Mouse (Mus musculus): ENCODE measurements at regions not wholly inside any gene's neighbourhood (a gene's known extent, or its start where the extent isn't known, plus 50 kb on each side); places are given as distances from the start of the nearest gene placed in this dataset.
A peak's percentile ranks its signal among the peaks of the same experiment; 100 is the strongest.
"Not testable (repeated sequence)": the region's sequence is repeated elsewhere in the genome, so short reads cannot be mapped to it uniquely, and the experiment has no call there.

- WGBS, result 56% methylated on average over 7 of the region's 7 CpGs
- Histone ChIP-seq H3K27me3 (ENCODE audit: insufficient read depth, low read length) (no peaks in the 10 kb centered on the region), H3K4me2 (no peak overlapping the region), H3K9ac (no peak overlapping the region), H3K4me1 (ENCODE audit: insufficient read depth) (no peaks in the 10 kb centered on the region), H3K36me3 (ENCODE audit: insufficient read depth) (no peaks in the 10 kb centered on the region), H3K4me3 (ENCODE audit: low read depth, low read length) (no peak overlapping the region), H3K27ac (ENCODE audit: low read depth) (no peak overlapping the region), H3K9me3 (ENCODE audit: low read depth, low read length) (no peaks in the 10 kb centered on the region)
- TF ChIP-seq CTCF (IDR thresholded peaks at IDR 0.05; ENCODE audit: low read depth), result no peak
- ATAC-seq (ENCODE audit: insufficient read depth) (no peak), DNase-seq (no peak)
Measured at GRCm38 (mm10) chr1:168660956-168661355, 228.9 kb upstream of the Pbx1 start.

DNA sequence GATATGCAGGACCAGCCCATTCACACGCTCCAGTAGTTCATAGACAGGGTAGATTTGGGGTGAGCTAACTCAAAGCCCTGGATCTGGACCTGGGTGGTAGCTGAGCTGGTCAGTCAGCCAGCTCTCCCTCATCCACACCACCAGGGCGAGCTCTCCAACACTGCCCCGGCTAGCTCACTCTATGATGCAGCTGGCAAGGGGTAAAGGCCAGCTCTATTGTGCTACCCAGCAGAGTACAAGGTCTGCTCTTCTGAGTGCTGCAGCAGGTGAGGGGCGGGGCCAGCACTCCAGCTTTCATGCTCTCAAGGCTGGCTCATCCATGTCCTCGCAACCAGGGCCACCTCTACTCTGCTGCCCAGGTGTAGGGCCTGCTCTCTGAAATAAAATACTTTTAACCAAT, 227.5 kb upstream of the Pbx1 start:
- no peaks in the 10 kb centered on the region for H3K27me3 ChIP-seq (ENCODE audit: insufficient read depth, low read length)
- H3K4me2 ChIP-seq, result no peak overlapping the region
- no peaks in the 10 kb centered on the region for H3K36me3 ChIP-seq (ENCODE audit: insufficient read depth)
- H3K4me3 ChIP-seq (ENCODE audit: low read depth, low read length), result no peak overlapping the region
- no peak overlapping the region for H3K9ac ChIP-seq
- DNase-seq (no peak), ATAC-seq (ENCODE audit: insufficient read depth) (no peak)
- no peaks in the 10 kb centered on the region for H3K4me1 ChIP-seq (ENCODE audit: insufficient read depth)
- no peak for TF ChIP-seq CTCF (IDR thresholded peaks at IDR 0.05; ENCODE audit: low read depth)
- H3K9me3 ChIP-seq (ENCODE audit: low read depth, low read length), result no peaks in the 10 kb centered on the region
- no peak overlapping the region for H3K27ac ChIP-seq (ENCODE audit: low read depth)
- 82% methylated on average over 5 of the region's 5 CpGs for WGBS

- Histone ChIP-seq H3K9me3 (ENCODE audit: low read depth, low read length) (no peaks in the 10 kb centered on the region), H3K9ac (no peak overlapping the region), H3K4me2 (no peak overlapping the region), H3K4me1 (ENCODE audit: insufficient read depth) (no peaks in the 10 kb centered on the region), H3K4me3 (ENCODE audit: low read depth, low read length) (no peak overlapping the region), H3K27me3 (ENCODE audit: insufficient read depth, low read length) (no peaks in the 10 kb centered on the region), H3K27ac (ENCODE audit: low read depth) (no peak overlapping the region), H3K36me3 (ENCODE audit: insufficient read depth) (no peaks in the 10 kb centered on the region)
- ATAC-seq (ENCODE audit: insufficient read depth), result no peak
- TF ChIP-seq CTCF (IDR thresholded peaks at IDR 0.05; ENCODE audit: low read depth), result no peak
- WGBS, result 85% methylated on average over 2 of the region's 2 CpGs
- DNase-seq, result no peak
Measured at GRCm38 (mm10) chr1:168632837-168633236, 200.8 kb upstream of the Pbx1 start.

DNA sequence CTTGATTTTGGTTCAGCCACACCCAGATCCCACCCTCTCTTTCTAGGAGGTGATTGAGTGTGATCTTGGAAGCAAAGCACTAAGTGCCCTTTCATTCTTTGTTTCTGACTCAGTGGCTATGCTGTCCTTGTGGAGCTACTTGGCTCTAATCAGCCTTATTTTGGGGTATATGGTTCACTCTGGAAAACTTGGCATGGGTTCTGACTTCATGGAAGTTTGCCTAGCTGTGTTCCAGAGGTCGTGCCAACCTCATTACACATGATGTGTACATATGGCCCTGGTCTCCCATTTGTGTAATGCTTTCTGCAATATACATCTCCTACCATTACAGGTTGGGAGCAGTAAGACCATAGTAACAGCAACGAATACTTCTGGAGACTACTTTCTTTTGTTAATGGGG, 199.9 kb upstream of the Pbx1 start:
- WGBS, result 78% methylated on average over 2 of the region's 2 CpGs
- H3K27me3 ChIP-seq (ENCODE audit: insufficient read depth, low read length), result no peaks in the 10 kb centered on the region
- DNase-seq, result no peak
- no peaks in the 10 kb centered on the region for H3K4me1 ChIP-seq (ENCODE audit: insufficient read depth)
- H3K9me3 ChIP-seq (ENCODE audit: low read depth, low read length), result no peaks in the 10 kb centered on the region
- no peak for ATAC-seq (ENCODE audit: insufficient read depth)
- H3K27ac ChIP-seq (ENCODE audit: low read depth), result no peak overlapping the region
- no peaks in the 10 kb centered on the region for H3K36me3 ChIP-seq (ENCODE audit: insufficient read depth)
- H3K4me2 ChIP-seq, result no peak overlapping the region
- no peak overlapping the region for H3K4me3 ChIP-seq (ENCODE audit: low read depth, low read length)
- no peak overlapping the region for H3K9ac ChIP-seq
- TF ChIP-seq CTCF (IDR thresholded peaks at IDR 0.05; ENCODE audit: low read depth), result no peak

DNA sequence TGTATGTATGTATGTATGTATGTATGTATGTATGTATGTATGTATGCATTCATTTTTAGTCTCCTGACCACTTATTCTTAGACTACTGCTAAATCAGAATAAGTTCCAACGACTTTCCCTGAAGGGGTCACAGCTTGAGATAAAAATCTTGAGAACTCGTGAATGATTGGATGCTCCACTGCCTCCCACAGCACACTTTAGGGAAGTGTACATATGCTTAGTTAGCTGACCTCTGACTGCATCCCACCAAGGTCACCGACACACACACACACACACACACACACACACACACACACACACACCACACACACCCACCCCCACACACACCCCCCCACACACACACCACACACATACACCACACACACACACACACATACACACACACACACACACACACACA, 169.9 kb upstream of the Pbx1 start:
- not testable (repeated sequence) for ATAC-seq (ENCODE audit: insufficient read depth); H3K9ac ChIP-seq; DNase-seq; H3K27ac ChIP-seq (ENCODE audit: low read depth); H3K9me3 ChIP-seq (ENCODE audit: low read depth, low read length); H3K27me3 ChIP-seq (ENCODE audit: insufficient read depth, low read length); H3K4me3 ChIP-seq (ENCODE audit: low read depth, low read length); H3K4me2 ChIP-seq; H3K36me3 ChIP-seq (ENCODE audit: insufficient read depth)
- WGBS, result 61% methylated on average over 3 of the region's 3 CpGs
- peaks cover 16% of the 10 kb centered on the region; the same call in 1 of the 2 replicates for H3K4me1 ChIP-seq (ENCODE audit: insufficient read depth)

- WGBS, result 43% methylated on average over 6 of the region's 6 CpGs
- Histone ChIP-seq H3K27me3 (ENCODE audit: insufficient read depth, low read length) (no peaks in the 10 kb centered on the region), H3K9ac (no peak overlapping the region), H3K36me3 (ENCODE audit: insufficient read depth) (no peaks in the 10 kb centered on the region), H3K4me2 (no peak overlapping the region), H3K9me3 (ENCODE audit: low read depth, low read length) (no peaks in the 10 kb centered on the region), H3K4me1 (ENCODE audit: insufficient read depth) (peaks cover 16% of the 10 kb centered on the region; the same call in 1 of the 2 replicates), H3K27ac (ENCODE audit: low read depth) (no peak overlapping the region), H3K4me3 (ENCODE audit: low read depth, low read length) (no peak overlapping the region)
- ATAC-seq (ENCODE audit: insufficient read depth) (no peak), DNase-seq (peak; percentile 53)
- no peak for TF ChIP-seq CTCF (IDR thresholded peaks at IDR 0.05; ENCODE audit: low read depth)
Measured at GRCm38 (mm10) chr1:168600461-168601160, 168.5 kb upstream of the Pbx1 start.

DNA sequence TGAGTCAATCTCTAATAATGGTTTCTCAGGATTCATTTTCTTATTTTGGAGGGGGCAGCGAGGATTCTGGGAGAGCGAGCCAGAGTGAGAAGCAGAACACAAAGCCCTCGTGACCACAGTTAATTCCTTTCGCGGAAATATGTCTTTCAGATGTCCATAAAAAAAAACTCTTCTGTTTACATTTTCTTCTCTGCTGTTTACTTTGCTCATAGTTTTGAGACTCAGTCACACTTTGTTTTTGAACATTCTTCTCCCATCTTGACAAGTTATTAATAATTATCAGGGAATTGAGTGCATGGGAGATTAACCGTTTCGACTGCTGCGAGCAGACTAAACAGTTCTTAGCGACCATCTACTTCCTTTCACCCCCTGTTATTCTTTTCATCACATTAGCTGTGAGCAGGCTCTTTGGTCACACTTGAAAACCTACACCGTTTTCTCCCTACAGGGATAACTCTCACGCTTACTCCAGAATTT, 166.2 kb upstream of the Pbx1 start:
- peak overlapping the region; percentile 51 for H3K4me2 ChIP-seq
- 0 out of 2 replicates have a peak overlapping the region, but pooled peaks have one; percentile 0 for H3K4me3 ChIP-seq (ENCODE audit: low read depth, low read length)
- no peak overlapping the region for H3K9ac ChIP-seq
- H3K27me3 ChIP-seq (ENCODE audit: insufficient read depth, low read length), result no peaks in the 10 kb centered on the region
- peaks cover 16% of the 10 kb centered on the region; the same call in 1 of the 2 replicates for H3K4me1 ChIP-seq (ENCODE audit: insufficient read depth)
- 1% methylated on average over 11 of the region's 11 CpGs for WGBS
- ATAC-seq (ENCODE audit: insufficient read depth) (peak; percentile 76), DNase-seq (peak; percentile 83)
- no peaks in the 10 kb centered on the region for H3K9me3 ChIP-seq (ENCODE audit: low read depth, low read length)
- no peaks in the 10 kb centered on the region for H3K36me3 ChIP-seq (ENCODE audit: insufficient read depth)
- H3K27ac ChIP-seq (ENCODE audit: low read depth), result peak overlapping the region; percentile 71
- TF ChIP-seq CTCF (IDR thresholded peaks at IDR 0.05; ENCODE audit: low read depth), result no peak

All from lung, embryonic 14.5 days (tissue).